Mouse (Mus musculus): ENCODE measurements at regions not wholly inside any gene's neighbourhood (a gene's known extent, or its start where the extent isn't known, plus 50 kb on each side); places are given as distances from the start of the nearest gene placed in this dataset.

DNA sequence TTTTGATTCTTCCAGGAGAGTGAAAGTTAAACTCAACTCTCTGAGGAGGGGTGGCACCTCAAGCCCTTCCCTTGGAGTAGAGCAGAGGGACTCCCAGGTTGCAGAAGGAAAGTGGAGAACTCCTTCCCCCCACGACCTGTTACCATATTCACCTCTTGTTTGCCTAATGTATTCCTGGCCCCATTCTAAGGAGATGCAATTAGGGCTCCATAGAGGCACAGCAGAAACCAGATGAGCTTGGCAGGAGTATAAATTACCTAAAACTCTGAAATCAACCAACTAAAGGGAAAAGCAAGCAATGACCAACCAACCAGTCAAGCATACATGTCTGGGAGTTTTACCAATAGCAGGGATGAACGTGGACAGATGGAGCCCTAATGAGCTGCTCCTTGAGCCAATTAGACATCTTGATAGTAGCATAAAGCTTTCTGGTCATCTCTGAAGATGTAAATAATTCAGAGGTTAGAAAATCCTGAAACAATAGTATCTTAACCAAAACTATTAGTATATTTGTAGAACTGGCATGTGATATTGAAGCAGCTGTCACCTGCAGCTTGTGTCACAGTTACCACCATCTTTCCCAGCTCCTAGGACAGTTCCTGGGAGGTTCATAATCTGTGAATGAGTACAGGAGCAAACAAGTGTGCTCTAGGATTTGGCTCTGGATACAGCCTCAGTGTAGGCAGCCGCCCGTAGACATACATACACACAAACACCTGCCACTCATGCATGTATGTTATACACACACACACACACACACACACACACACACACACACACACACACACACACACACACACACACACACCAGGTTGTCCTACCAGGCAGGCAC, 145.7 kb upstream of the 4930535I16Rik start:
- H3K9me3 ChIP-seq (ENCODE audit: low read length) = no peaks in the 10 kb centered on the region
- no peak overlapping the region for H3K4me2 ChIP-seq (replicated peaks; ENCODE audit: low read depth, low read length)
- H3K27ac ChIP-seq (ENCODE audit: low read length) = no peak overlapping the region
- no peak overlapping the region for H3K9ac ChIP-seq (replicated peaks; ENCODE audit: low read depth)
- DNase-seq (ENCODE audit: low spot score) (no peak), ATAC-seq (no peak)
- H3K36me3 ChIP-seq (ENCODE audit: insufficient read depth, low read length) = no peaks in the 10 kb centered on the region
- TF ChIP-seq EP300 (IDR thresholded peaks at IDR 0.05) = no peak
- TF ChIP-seq CTCF (IDR thresholded peaks at IDR 0.05) = no peak
- no peaks in the 10 kb centered on the region for H3K27me3 ChIP-seq (replicated peaks; ENCODE audit: insufficient read depth, low read length)
- 60% methylated on average over 4 of the region's 4 CpGs for WGBS
- no peak overlapping the region for H3K4me3 ChIP-seq (ENCODE audit: low read depth, low read length)
- H3K4me1 ChIP-seq (ENCODE audit: insufficient read depth, low read depth, low read length) = no peaks in the 10 kb centered on the region

DNA sequence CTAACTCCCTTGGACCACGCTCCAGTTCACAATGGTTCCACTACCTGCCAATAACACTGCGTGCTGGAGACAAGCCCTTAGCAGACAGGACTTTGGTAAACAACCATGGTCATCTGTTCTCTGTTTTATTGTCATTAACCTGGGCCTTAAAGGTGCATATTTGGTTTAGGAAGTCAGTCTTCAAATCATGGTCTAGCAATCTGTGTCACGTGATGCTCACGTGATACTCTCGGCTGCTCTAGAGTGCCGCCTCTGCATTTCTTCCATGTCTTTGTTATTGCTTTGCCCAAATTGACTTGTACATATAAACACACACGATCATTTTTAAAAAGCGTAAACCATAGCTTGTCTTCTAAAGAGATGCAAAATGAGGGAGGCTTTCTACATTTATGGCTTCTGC, 139.8 kb upstream of the 4930535I16Rik start:
- no peak for DNase-seq (ENCODE audit: low spot score)
- TF ChIP-seq CTCF (IDR thresholded peaks at IDR 0.05) (no peak), EP300 (IDR thresholded peaks at IDR 0.05) (no peak)
- no peaks in the 10 kb centered on the region for H3K36me3 ChIP-seq (ENCODE audit: insufficient read depth, low read length)
- H3K27ac ChIP-seq (ENCODE audit: low read length) = no peak overlapping the region
- ATAC-seq = no peak
- H3K9me3 ChIP-seq (ENCODE audit: low read length) = no peaks in the 10 kb centered on the region
- no peaks in the 10 kb centered on the region for H3K27me3 ChIP-seq (replicated peaks; ENCODE audit: insufficient read depth, low read length)
- no peaks in the 10 kb centered on the region for H3K4me1 ChIP-seq (ENCODE audit: insufficient read depth, low read depth, low read length)
- H3K9ac ChIP-seq (replicated peaks; ENCODE audit: low read depth) = no peak overlapping the region
- H3K4me2 ChIP-seq (replicated peaks; ENCODE audit: low read depth, low read length) = no peak overlapping the region
- no peak overlapping the region for H3K4me3 ChIP-seq (ENCODE audit: low read depth, low read length)
- WGBS = 90% methylated on average over 8 of the region's 8 CpGs

GRCm38 (mm10) chr4:124054240-124054760, 136.5 kb upstream of the 4930535I16Rik start:
- DNase-seq (ENCODE audit: low spot score) (no peak), ATAC-seq (no peak)
- Histone ChIP-seq H3K9ac (replicated peaks; ENCODE audit: low read depth) (no peak overlapping the region), H3K27me3 (replicated peaks; ENCODE audit: insufficient read depth, low read length) (no peaks in the 10 kb centered on the region), H3K27ac (ENCODE audit: low read length) (no peak overlapping the region), H3K4me1 (ENCODE audit: insufficient read depth, low read depth, low read length) (no peaks in the 10 kb centered on the region), H3K9me3 (ENCODE audit: low read length) (no peaks in the 10 kb centered on the region), H3K4me3 (ENCODE audit: low read depth, low read length) (no peak overlapping the region), H3K36me3 (ENCODE audit: insufficient read depth, low read length) (no peaks in the 10 kb centered on the region), H3K4me2 (replicated peaks; ENCODE audit: low read depth, low read length) (no peak overlapping the region)
- WGBS = 41% methylated on average over 1 of the region's 1 CpGs
- TF ChIP-seq EP300 (IDR thresholded peaks at IDR 0.05) (no peak), CTCF (IDR thresholded peaks at IDR 0.05) (no peak)

GRCm38 (mm10) chr4:124053340-124054038, 135.7 kb upstream of the 4930535I16Rik start:
- Histone ChIP-seq H3K27me3 (replicated peaks; ENCODE audit: insufficient read depth, low read length) (no peaks in the 10 kb centered on the region), H3K27ac (ENCODE audit: low read length) (no peak overlapping the region), H3K36me3 (ENCODE audit: insufficient read depth, low read length) (no peaks in the 10 kb centered on the region), H3K9me3 (ENCODE audit: low read length) (no peaks in the 10 kb centered on the region), H3K4me1 (ENCODE audit: insufficient read depth, low read depth, low read length) (no peaks in the 10 kb centered on the region), H3K4me3 (ENCODE audit: low read depth, low read length) (no peak overlapping the region), H3K9ac (replicated peaks; ENCODE audit: low read depth) (no peak overlapping the region), H3K4me2 (replicated peaks; ENCODE audit: low read depth, low read length) (no peak overlapping the region)
- ATAC-seq (no peak), DNase-seq (ENCODE audit: low spot score) (no peak)
- 66% methylated on average over 2 of the region's 2 CpGs for WGBS
- TF ChIP-seq EP300 (IDR thresholded peaks at IDR 0.05) (no peak), CTCF (IDR thresholded peaks at IDR 0.05) (no peak)

DNA sequence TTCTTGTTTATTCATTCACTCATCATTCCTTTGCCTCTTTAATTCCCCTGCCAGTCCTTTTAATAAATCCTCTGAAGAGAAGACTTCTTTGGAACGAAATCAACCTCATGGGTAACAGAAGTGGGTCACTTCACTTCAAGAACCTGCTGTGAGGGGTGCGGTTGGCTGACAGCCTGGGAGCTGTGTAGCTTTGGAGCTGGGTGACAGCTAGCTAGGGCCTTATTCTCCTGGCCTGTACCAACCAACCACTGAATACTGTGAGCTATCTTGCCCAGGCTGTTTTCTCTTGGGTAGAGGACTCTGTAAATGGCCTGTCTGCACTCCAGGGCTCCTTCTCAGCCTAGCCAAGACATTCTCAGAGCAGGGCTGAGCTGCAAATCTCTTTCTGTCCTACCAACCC, 134.6 kb upstream of the 4930535I16Rik start:
- Histone ChIP-seq H3K36me3 (ENCODE audit: insufficient read depth, low read length) (no peaks in the 10 kb centered on the region), H3K4me1 (ENCODE audit: insufficient read depth, low read depth, low read length) (no peaks in the 10 kb centered on the region), H3K4me3 (ENCODE audit: low read depth, low read length) (no peak overlapping the region), H3K27me3 (replicated peaks; ENCODE audit: insufficient read depth, low read length) (no peaks in the 10 kb centered on the region), H3K4me2 (replicated peaks; ENCODE audit: low read depth, low read length) (no peak overlapping the region), H3K9ac (replicated peaks; ENCODE audit: low read depth) (no peak overlapping the region), H3K9me3 (ENCODE audit: low read length) (no peaks in the 10 kb centered on the region), H3K27ac (ENCODE audit: low read length) (no peak overlapping the region)
- peak; percentile 54 for DNase-seq (ENCODE audit: low spot score)
- WGBS = 43% methylated on average over 2 of the region's 2 CpGs
- ATAC-seq = peak; percentile 58; the same call in 1 of the 2 replicates
- TF ChIP-seq EP300 (IDR thresholded peaks at IDR 0.05) = no peak
- TF ChIP-seq CTCF (IDR thresholded peaks at IDR 0.05) = no peak

DNA sequence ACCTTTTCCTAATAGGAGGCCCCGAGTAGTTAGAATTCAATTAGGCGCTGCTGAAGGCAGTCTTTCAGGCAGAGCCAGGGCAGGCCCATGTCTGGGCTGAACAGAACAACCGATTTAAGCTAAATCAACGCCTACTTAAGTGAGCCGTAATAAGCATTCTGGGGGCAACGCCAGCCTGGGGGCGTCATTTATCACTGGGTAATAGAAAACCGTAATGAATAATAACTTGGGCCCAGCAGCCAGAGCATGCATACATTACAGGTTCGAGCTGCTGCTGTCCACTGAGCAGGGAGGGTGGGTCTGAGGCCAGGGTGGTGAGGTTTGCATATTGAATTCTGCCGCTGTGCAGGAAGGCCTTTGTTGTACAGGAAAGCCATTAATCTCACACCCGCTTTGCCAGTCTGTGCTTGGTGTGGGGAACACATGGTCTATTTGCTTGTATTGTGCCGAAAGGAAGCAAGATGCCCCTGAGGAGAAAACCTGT, 130.6 kb upstream of the 4930535I16Rik start:
- H3K36me3 ChIP-seq (ENCODE audit: insufficient read depth, low read length) = no peaks in the 10 kb centered on the region
- H3K4me1 ChIP-seq (ENCODE audit: insufficient read depth, low read depth, low read length) = no peaks in the 10 kb centered on the region
- no peak for TF ChIP-seq CTCF (IDR thresholded peaks at IDR 0.05)
- no peak for TF ChIP-seq EP300 (IDR thresholded peaks at IDR 0.05)
- ATAC-seq (no peak), DNase-seq (ENCODE audit: low spot score) (no peak)
- WGBS = 55% methylated on average over 12 of the region's 12 CpGs
- H3K9me3 ChIP-seq (ENCODE audit: low read length) = no peaks in the 10 kb centered on the region
- no peaks in the 10 kb centered on the region for H3K27me3 ChIP-seq (replicated peaks; ENCODE audit: insufficient read depth, low read length)
- no peak overlapping the region for H3K9ac ChIP-seq (replicated peaks; ENCODE audit: low read depth)
- H3K4me3 ChIP-seq (ENCODE audit: low read depth, low read length) = no peak overlapping the region
- H3K27ac ChIP-seq (ENCODE audit: low read length) = no peak overlapping the region
- no peak overlapping the region for H3K4me2 ChIP-seq (replicated peaks; ENCODE audit: low read depth, low read length)

All from lung, postnatal 0 days (tissue).